Mouse (Mus musculus): ENCODE data around the gene Aoc3.

Aoc3 gene

GRCm38 (mm10) chr11:101327311-101327710 lies 3.1 kb upstream of the Aoc3 start:
- in situ Hi-C loops (cut with MboI, MseI), result no loop called here

- in situ Hi-C loops (cut with MboI, MseI), result no loop called here
These were observed 1.3 kb upstream of the Aoc3 start for GRCm38 (mm10) chr11:101328941-101329635.

- in situ Hi-C loops (cut with MboI, MseI), result loop anchor here in 1 of 2 experiments (5.0 kb wide), 1 partner anchor 66 kb away; no protein-coding TSS in a partner anchor
These were observed 556 bp downstream of the Aoc3 start for GRCm38 (mm10) chr11:101330961-101331360.

GRCm38 (mm10) chr11:101332537-101332936 lies 2.1 kb downstream of the Aoc3 start:
- in situ Hi-C loops (cut with MboI, MseI), result loop anchor here in 1 of 2 experiments (5.0 kb wide), 1 partner anchor 65 kb away; no protein-coding TSS in a partner anchor

GRCm38 (mm10) chr11:101334023-101334422 lies 3.6 kb downstream of the Aoc3 start:
- in situ Hi-C loops (cut with MboI, MseI), result loop anchor here in 1 of 2 experiments (5.0 kb wide), 1 partner anchor 63 kb away; no protein-coding TSS in a partner anchor

GRCm38 (mm10) chr11:101334516-101334915 lies 4.1 kb downstream of the Aoc3 start:
- in situ Hi-C loops (cut with MboI, MseI), result loop anchor here in 1 of 2 experiments (5.0 kb wide), 1 partner anchor 63 kb away; no protein-coding TSS in a partner anchor

- in situ Hi-C loops (cut with MboI, MseI), result loop anchor here in 1 of 2 experiments (5.0 kb wide), 1 partner anchor 57 kb away; no protein-coding TSS in a partner anchor
These were observed 5.3 kb downstream of the Aoc3 start for GRCm38 (mm10) chr11:101335685-101336084.

GRCm38 (mm10) chr11:101338123-101338760 lies 7.8 kb downstream of the Aoc3 start:
- in situ Hi-C loops (cut with MboI, MseI), result loop anchor here in 1 of 2 experiments (5.0 kb wide), 1 partner anchor 54 kb away; no protein-coding TSS in a partner anchor

GRCm38 (mm10) chr11:101347083-101347775 lies 16.8 kb downstream of the Aoc3 start:
- in situ Hi-C loops (cut with MboI, MseI), result no loop called here

GRCm38 (mm10) chr11:101348774-101349173 lies 18.4 kb downstream of the Aoc3 start:
- in situ Hi-C loops (cut with MboI, MseI), result no loop called here

GRCm38 (mm10) chr11:101349216-101349615 lies 18.8 kb downstream of the Aoc3 start:
- in situ Hi-C loops (cut with MboI, MseI), result no loop called here

- in situ Hi-C loops (cut with MboI, MseI), result no loop called here
These were observed 20.8 kb downstream of the Aoc3 start for GRCm38 (mm10) chr11:101351100-101351720.

GRCm38 (mm10) chr11:101351721-101352111 lies 21.3 kb downstream of the Aoc3 start:
- in situ Hi-C loops (cut with MboI, MseI), result no loop called here

GRCm38 (mm10) chr11:101353436-101353835 lies 23.0 kb downstream of the Aoc3 start:
- in situ Hi-C loops (cut with MboI, MseI), result no loop called here

- in situ Hi-C loops (cut with MboI, MseI), result no loop called here
These were observed 24.1 kb downstream of the Aoc3 start for GRCm38 (mm10) chr11:101354438-101355010.

- in situ Hi-C loops (cut with MboI, MseI), result no loop called here
These were observed 25.5 kb downstream of the Aoc3 start for GRCm38 (mm10) chr11:101355916-101356315.

- in situ Hi-C loops (cut with MboI, MseI), result no loop called here
These were observed 27.2 kb downstream of the Aoc3 start for GRCm38 (mm10) chr11:101357505-101358182.

GRCm38 (mm10) chr11:101359776-101360175 lies 29.4 kb downstream of the Aoc3 start:
- in situ Hi-C loops (cut with MboI, MseI), result no loop called here

GRCm38 (mm10) chr11:101360651-101361113 lies 30.3 kb downstream of the Aoc3 start:
- in situ Hi-C loops (cut with MboI, MseI), result no loop called here

- in situ Hi-C loops (cut with MboI, MseI), result no loop called here
These were observed 34.1 kb downstream of the Aoc3 start for GRCm38 (mm10) chr11:101364531-101364931.
